Mouse (Mus musculus) stomach, postnatal 0 days (tissue): Measurements from ENCODE around the gene Hist1h1a. TPM values are rescaled to one million over a fixed set of nuclear protein-coding genes. Genes with fewer than 3 reads are reported as not detected.
"Not testable (repeated sequence)": the region's sequence is repeated elsewhere in the genome, so short reads cannot be mapped to it uniquely, and the experiment has no call there.

ENCODE experiments used
- ATAC-seq: fragments of 200-750 bp; cut with Nextera tagmentation; 2 replicates; pipeline ENCODE4 v1.8.0; 2017; ENCODE audit not compliant: low FRiP score, low TSS enrichment
- DNase-seq: peaks from one replicate; pipeline ENCODE4 v3.0.0-alpha.2; 2016; ENCODE audit warnings: low spot score
- H3K27ac ChIP-seq: fragments of 300-500 bp; sonication (generic); replicated peaks from 2 replicates; pipeline ENCODE4 v1.5.1; 2014; ENCODE audit warnings: mild to moderate bottlenecking, control low read depth
- H3K27me3 ChIP-seq: fragments of 300-500 bp; sonication (generic); 2 replicates; pipeline ENCODE4 v1.6.1; 2014; ENCODE audit warnings: low read length; ENCODE audit not compliant: control insufficient read depth, insufficient read depth
- H3K36me3 ChIP-seq: fragments of 300-500 bp; sonication (generic); 2 replicates; pipeline ENCODE4 v1.6.1; 2014; ENCODE audit warnings: low read length, mixed read lengths; ENCODE audit not compliant: control insufficient read depth, insufficient read depth
- H3K4me1 ChIP-seq: fragments of 300-500 bp; sonication (generic); replicated peaks from 2 replicates; pipeline ENCODE4 v1.6.1; 2014; ENCODE audit warnings: antibody characterized with exemption; ENCODE audit not compliant: control insufficient read depth, insufficient read depth
- H3K4me2 ChIP-seq: fragments of 300-500 bp; sonication (generic); replicated peaks from 2 replicates; pipeline ENCODE4 v1.6.1; 2014; ENCODE audit warnings: low read depth, mild to moderate bottlenecking, control low read depth, moderate library complexity
- H3K4me3 ChIP-seq: fragments of 300-500 bp; sonication (generic); 2 replicates; pipeline ENCODE4 v1.5.1; 2014; ENCODE audit warnings: low read depth, low read length, control low read depth
- H3K9ac ChIP-seq: fragments of 300-500 bp; sonication (generic); 2 replicates; pipeline ENCODE4 v1.6.1; 2014; ENCODE audit warnings: mild to moderate bottlenecking, low read length, control low read depth, mixed read lengths
- H3K9me3 ChIP-seq: fragments of 300-500 bp; sonication (generic); 2 replicates; pipeline ENCODE4 v1.6.1; 2016; ENCODE audit warnings: low read length; ENCODE audit not compliant: control insufficient read depth
- CTCF ChIP-seq: IDR thresholded peaks from 2 replicates; pipeline ENCODE4 v1.5.1; 2016; ENCODE audit warnings: antibody characterized with exemption, low read depth, mild to moderate bottlenecking, moderate library complexity
- EP300 ChIP-seq: optimal IDR thresholded peaks from 2 replicates; pipeline ENCODE3; 2016; ENCODE audit warnings: antibody characterized with exemption
- WGBS: fragments of 180-500 bp; shearing (Covaris S2); extraction: QIAGEN DNeasy Blood & Tissue Kit; methylation state at CpG from one replicate; pipeline ENCODE4 v1.1.7; 2014; 5-methylcytosine and 5-hydroxymethylcytosine counted together
- polyA plus RNA-seq: library from polyadenylated mRNA; unstranded; fragments of >200 nt; fragmentation: Nextera tagmentation; extraction: Ambion mirVana; gene quantifications from 2 replicates; pipeline ENCODE4 v1.2.1, GENCODE M21; 2015

The Hist1h1a gene
- polyA plus RNA-seq, 1 experiment from 2014 or later = 1.4 TPM

DNA sequence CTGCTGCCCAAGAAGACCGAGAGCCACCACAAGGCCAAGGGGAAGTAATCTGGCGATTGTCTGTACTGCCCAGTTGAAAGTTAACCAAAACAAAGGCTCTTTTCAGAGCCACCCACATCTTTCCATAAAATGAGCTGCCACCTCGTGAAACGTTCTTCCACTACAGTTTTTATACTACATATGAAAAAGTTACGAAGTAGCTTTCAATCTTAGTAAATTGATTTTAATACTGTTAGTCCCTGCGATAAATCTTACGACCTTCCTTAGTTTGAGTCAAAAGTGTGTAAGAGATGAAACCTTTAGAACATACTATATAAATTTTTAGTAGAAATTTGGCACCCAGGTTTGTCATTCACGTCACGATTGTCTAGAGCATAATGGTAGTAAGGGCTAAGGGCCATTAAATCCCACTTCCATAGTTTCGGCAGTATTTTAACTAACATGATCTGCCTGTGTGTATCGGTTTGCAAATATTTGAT is 11.9 kb upstream of the Hist1h1a start:
- WGBS = 1% methylated on average over 11 of the region's 11 CpGs

DNA sequence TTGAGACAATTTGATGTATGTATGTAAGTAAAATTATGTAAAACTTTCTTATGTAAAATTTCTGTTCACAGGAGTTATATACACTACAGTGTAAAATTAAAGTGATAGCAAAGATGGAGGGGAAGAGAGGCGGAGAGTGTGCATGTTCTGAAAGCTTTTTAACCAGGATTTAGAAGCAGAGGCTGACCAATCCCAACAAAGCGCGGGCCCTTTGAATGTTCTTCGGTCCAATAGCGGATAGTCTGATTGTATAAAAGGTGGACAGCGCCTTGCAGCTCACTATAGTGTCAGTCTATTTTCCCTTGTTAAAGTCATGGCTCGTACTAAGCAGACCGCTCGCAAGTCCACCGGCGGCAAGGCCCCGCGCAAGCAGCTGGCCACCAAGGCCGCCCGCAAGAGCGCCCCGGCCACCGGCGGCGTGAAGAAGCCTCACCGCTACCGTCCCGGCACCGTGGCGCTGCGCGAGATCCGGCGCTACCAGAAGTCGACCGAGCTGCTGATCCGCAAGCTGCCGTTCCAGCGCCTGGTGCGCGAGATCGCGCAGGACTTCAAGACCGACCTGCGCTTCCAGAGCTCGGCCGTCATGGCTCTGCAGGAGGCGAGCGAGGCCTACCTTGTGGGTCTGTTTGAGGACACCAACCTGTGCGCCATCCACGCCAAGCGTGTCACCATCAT is 11.3 kb upstream of the Hist1h1a start, which contains the start of gene Hist1h3b:
Gene Hist1h3b, plus strand, starts transcription at position 201 of the 675 bp plus-strand sequence.
- peak within 1 kb of the TSS; percentile 47 for H3K9ac ChIP-seq
- peak; percentile 80 for ATAC-seq
- H3K9me3 ChIP-seq, H3K4me1 ChIP-seq, H3K36me3 ChIP-seq, H3K27me3 ChIP-seq: not testable (repeated sequence)
- peak within 1 kb of the TSS; percentile 31 for H3K4me3 ChIP-seq
- peak within 1 kb of the TSS; percentile 90 for H3K27ac ChIP-seq
- WGBS = 0% methylated on average over 18 of the region's 47 CpGs
- peak within 1 kb of the TSS; percentile 55 for H3K4me2 ChIP-seq
- DNase-seq = peak; percentile 88

More for the DNA sequence above, 11.9 kb upstream of the Hist1h1a start:
- Histone ChIP-seq H3K4me2 (peak overlapping the region; percentile 55), H3K27me3 (no peaks in the 10 kb centered on the region), H3K9me3 (no peaks in the 10 kb centered on the region), H3K36me3 (no peaks in the 10 kb centered on the region), H3K9ac (peak overlapping the region; percentile 18; the same call in 1 of the 2 replicates), H3K4me1 (no peaks in the 10 kb centered on the region), H3K4me3 (peak overlapping the region; percentile 31), H3K27ac (peak overlapping the region; percentile 90)
- no peak; the same call in 1 of the 2 replicates for TF ChIP-seq CTCF
- TF ChIP-seq EP300 = no peak
- DNase-seq (no peak), ATAC-seq (no peak)

DNA sequence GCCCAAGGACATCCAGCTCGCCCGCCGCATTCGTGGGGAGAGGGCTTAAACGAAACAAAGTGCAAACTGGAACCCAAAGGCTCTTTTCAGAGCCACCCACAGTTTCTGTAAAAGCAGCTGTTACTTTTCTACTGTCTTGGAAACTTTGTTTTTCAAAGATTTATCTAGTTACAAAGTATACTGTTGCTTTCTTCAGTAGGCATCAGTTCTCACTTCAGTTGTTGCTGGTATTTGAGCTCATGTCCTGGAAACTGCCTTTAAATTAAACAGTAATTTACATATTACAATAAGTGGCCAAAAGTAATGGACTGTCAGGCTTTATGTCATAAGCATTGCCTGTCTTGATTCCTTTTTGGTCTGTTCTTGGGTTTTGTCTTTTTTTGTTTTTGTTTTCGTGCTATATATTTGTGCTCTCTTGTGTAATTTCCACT is 10.7 kb upstream of the Hist1h1a start:
- Histone ChIP-seq H3K9me3 (no peaks in the 10 kb centered on the region), H3K36me3 (no peaks in the 10 kb centered on the region), H3K4me1 (no peaks in the 10 kb centered on the region), H3K4me3 (peak overlapping the region; percentile 20), H3K27me3 (no peaks in the 10 kb centered on the region), H3K27ac (0 out of 2 replicates have a peak overlapping the region, but pooled peaks have one; percentile 18), H3K9ac (peak overlapping the region; percentile 47), H3K4me2 (peak overlapping the region; percentile 40)
- ATAC-seq = no peak
- DNase-seq = no peak
- TF ChIP-seq EP300 (no peak), CTCF (no peak)
- WGBS = 6% methylated on average over 6 of the region's 6 CpGs

DNA sequence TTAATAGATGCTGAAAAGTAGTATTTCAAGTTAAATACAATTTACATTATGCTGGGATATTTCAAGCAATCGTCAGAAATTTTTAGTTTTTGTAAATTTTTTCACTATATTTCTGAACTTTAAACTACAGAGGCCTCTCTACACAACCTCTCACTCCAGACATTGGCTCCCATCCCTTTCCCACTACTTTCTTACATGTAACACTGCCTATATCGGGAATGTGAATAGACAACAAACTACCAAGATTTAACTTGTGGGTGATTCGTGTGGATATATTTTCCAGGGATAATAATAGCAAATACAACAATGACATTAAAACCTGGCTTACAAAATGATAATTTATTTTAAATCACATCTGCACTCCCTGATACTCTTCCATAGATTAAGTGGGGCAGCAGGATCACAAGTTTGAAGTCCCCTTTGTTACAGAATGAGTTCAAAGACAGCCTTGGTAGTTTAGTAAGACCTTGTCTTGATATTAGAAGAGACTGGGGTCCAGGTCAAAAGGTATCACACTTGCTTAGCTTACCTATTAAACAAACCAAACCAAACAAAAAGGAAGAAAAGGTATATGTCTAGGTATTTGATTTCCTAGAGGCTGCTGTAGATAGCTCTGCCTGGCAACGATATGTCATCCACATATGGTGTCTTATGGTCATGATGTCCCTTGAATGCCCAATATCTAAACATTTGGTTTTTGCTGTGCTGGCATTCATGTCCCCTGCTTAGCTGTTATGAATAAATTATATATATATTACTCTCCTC is 10.0 kb upstream of the Hist1h1a start:
- H3K27me3 ChIP-seq = no peaks in the 10 kb centered on the region
- ATAC-seq (no peak), DNase-seq (no peak)
- 36% methylated on average over 4 of the region's 4 CpGs for WGBS
- no peak overlapping the region for H3K27ac ChIP-seq
- no peaks in the 10 kb centered on the region for H3K36me3 ChIP-seq
- no peak for TF ChIP-seq EP300
- TF ChIP-seq CTCF = no peak
- no peak overlapping the region for H3K4me3 ChIP-seq
- no peaks in the 10 kb centered on the region for H3K4me1 ChIP-seq
- no peaks in the 10 kb centered on the region for H3K9me3 ChIP-seq
- no peak overlapping the region for H3K4me2 ChIP-seq
- H3K9ac ChIP-seq = no peak overlapping the region

DNA sequence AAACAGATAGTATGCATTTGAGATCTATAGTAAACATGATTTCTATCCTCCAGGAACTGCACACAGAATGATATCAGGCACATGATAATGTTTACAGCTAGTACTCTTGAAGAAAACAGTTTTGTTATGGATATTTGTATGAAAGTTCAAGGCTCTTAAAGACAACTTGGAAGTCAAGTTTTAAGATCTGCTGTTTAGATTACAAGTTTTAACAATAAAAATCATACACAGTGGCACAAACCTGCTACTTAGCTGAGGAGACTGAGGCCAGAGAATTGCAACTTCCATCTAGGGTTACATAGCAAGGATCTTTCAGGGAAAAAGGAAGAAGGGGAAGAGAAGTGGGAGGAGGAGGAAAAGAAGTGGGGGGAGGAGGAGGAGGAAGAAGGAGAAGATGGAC is 8.5 kb upstream of the Hist1h1a start:
- H3K27ac ChIP-seq = no peak overlapping the region
- H3K36me3 ChIP-seq = no peaks in the 10 kb centered on the region
- H3K9ac ChIP-seq = no peak overlapping the region
- ATAC-seq (no peak), DNase-seq (no peak)
- H3K4me2 ChIP-seq = no peak overlapping the region
- no peaks in the 10 kb centered on the region for H3K4me1 ChIP-seq
- H3K4me3 ChIP-seq = no peak overlapping the region
- TF ChIP-seq CTCF (no peak), EP300 (no peak)
- H3K27me3 ChIP-seq = no peaks in the 10 kb centered on the region
- H3K9me3 ChIP-seq = no peaks in the 10 kb centered on the region

DNA sequence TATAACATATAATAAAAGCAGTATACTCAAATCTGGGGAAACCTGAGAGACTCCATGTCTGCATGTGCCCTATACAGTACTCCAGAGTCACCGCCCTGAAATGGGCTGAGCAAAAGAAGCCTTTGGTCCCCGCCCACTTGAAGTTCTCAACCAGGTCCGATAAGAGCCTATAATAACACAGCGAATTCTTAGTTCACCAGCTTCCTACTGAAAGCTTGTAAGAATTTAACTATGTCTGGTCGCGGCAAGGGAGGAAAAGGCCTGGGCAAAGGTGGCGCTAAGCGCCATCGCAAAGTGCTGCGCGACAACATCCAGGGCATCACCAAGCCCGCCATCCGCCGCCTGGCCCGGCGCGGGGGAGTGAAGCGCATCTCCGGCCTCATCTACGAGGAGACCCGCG is 6.7 kb upstream of the Hist1h1a start, which contains the start of gene Hist1h4b:
Gene Hist1h4b, plus strand, starts transcription at position 224 of the 400 bp plus-strand sequence.
- H3K9ac ChIP-seq = peak within 1 kb of the TSS; percentile 61
- ATAC-seq = peak; percentile 79
- no peaks in the 10 kb centered on the region for H3K9me3 ChIP-seq
- H3K4me2 ChIP-seq = peak within 1 kb of the TSS; percentile 52
- no peaks in the 10 kb centered on the region for H3K27me3 ChIP-seq
- WGBS = 0% methylated on average over 17 of the region's 22 CpGs
- H3K36me3 ChIP-seq = no peaks in the 10 kb centered on the region
- H3K4me1 ChIP-seq = no peaks in the 10 kb centered on the region
- H3K4me3 ChIP-seq = peak within 1 kb of the TSS; percentile 35
- TF ChIP-seq EP300 = peak; percentile 74
- no peak for TF ChIP-seq CTCF
- peak; percentile 91 for DNase-seq
- H3K27ac ChIP-seq = peak within 1 kb of the TSS; percentile 90
